20 mouse cellular contexts compared by ENCODE assay signal in the genomic region with DNA sequence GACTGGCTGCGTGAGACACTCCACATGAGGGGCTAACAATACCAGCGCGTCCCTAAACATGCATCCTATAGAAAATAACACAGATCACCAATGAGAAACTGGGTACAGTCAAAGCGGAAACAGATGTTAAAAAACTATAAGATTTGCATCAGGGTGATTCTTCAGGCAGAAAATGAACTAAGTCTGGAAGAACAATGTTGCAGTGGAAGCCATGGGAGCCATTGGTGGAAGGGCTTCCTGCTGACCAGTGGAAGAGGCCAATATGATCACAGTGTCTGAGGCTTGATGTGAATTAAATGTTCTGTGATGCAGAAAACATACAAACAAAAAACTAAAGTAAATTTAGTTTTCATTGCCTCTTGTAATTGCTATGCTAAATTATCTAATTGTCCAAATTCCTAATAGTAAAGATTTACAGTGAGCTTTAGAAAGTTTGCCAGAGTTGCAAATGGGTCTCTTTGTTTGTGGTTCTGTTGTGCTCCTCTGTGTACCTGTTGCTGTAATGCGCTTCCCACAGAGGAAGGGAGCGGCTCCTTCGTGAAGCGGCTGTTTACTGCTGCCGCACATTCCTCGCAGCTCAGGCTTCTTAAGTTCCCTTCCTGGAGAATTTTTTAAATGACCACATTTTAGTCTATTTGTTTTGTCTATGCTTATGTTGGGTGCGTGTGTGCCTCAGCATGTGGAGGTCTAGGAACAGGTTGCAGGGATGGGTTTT. TPM values are rescaled to one million over a fixed set of nuclear protein-coding genes. Genes with fewer than 3 reads are reported as not detected.
DNase-seq lines count a peak whose midpoint lies in the region; ATAC-seq and TF ChIP-seq lines count a peak whose summit lies in the region.
"Had no signal": no experiment of that assay in that cellular context is flagged by ENCODE, and none has a peak within 500 bp of the region (broad histone marks: within the 10 kb centered on the region; RNA-seq: fewer than 3 reads in every experiment).

No protein-coding gene starts in this region.

- no peak for TF ChIP-seq CTCF in lung, postnatal 0 days (IDR thresholded peaks at IDR 0.05)
- TF ChIP-seq CTCF in heart, adult 2 months (IDR thresholded peaks at IDR 0.05), result no peak

- peaks cover 11% of the 10 kb centered on the region for H3K4me1 ChIP-seq in lung, postnatal 0 days (ENCODE audit: insufficient read depth, low read depth, low read length)
- H3K4me1 ChIP-seq in forebrain, embryonic 14.5 days (ENCODE audit: control insufficient read depth, insufficient read depth, low read length), result peaks cover 25% of the 10 kb centered on the region
- peaks cover 5% of the 10 kb centered on the region for H3K4me1 ChIP-seq in heart, adult 2 months (ENCODE audit: control insufficient read depth, insufficient read depth, low read length)

- no peak for ATAC-seq in lung, postnatal 0 days
- no peak for ATAC-seq in forebrain, embryonic 14.5 days
- ATAC-seq: intestine, embryonic 16.5 days had no signal

- H3K27ac ChIP-seq in lung, postnatal 0 days (ENCODE audit: low read length), result peak overlapping the region; percentile 20; the same call in 1 of the 2 replicates
- H3K27ac ChIP-seq in forebrain, embryonic 14.5 days (ENCODE audit: low read depth, low read length), result peak overlapping the region; percentile 55; the same call in 1 of the 2 replicates
- no peak overlapping the region for H3K27ac ChIP-seq in heart, adult 2 months
- H3K27ac ChIP-seq: embryonic facial prominence, embryonic 15.5 days; gastrocnemius, adult 2 months; heart, embryonic 13.5 days; hindbrain, embryonic 15.5 days had no signal

- TF ChIP-seq EP300 in lung, postnatal 0 days (IDR thresholded peaks at IDR 0.05), result 0 out of 2 replicates have a peak, but pooled peaks have one; percentile 2
- no peak for TF ChIP-seq EP300 in heart, adult 2 months (IDR thresholded peaks at IDR 0.05; ENCODE audit: insufficient read depth, low read depth, low read length)

- no peaks in the 10 kb centered on the region for H3K36me3 ChIP-seq in lung, postnatal 0 days (ENCODE audit: insufficient read depth, low read length)
- H3K36me3 ChIP-seq in forebrain, embryonic 14.5 days (ENCODE audit: control insufficient read depth, insufficient read depth, low read length), result no peaks in the 10 kb centered on the region
- peaks cover 8% of the 10 kb centered on the region for H3K36me3 ChIP-seq in heart, adult 2 months (ENCODE audit: control insufficient read depth, insufficient read depth, low read length)
- H3K36me3 ChIP-seq: embryonic facial prominence, embryonic 15.5 days; hindbrain, embryonic 15.5 days had no signal

- no peak overlapping the region for H3K9ac ChIP-seq in lung, postnatal 0 days (replicated peaks; ENCODE audit: low read depth)
- H3K9ac ChIP-seq in forebrain, embryonic 14.5 days (ENCODE audit: low read length), result no peak overlapping the region
- no peak overlapping the region for H3K9ac ChIP-seq in heart, adult 2 months (ENCODE audit: low read depth, low read length)
- H3K9ac ChIP-seq: embryonic facial prominence, embryonic 15.5 days; heart, embryonic 13.5 days; hindbrain, embryonic 15.5 days had no signal

- TF ChIP-seq POLR2A in heart, adult 2 months (IDR thresholded peaks at IDR 0.05; ENCODE audit: insufficient read depth, low read depth, low read length), result no peak

- H3K79me2 ChIP-seq in heart, adult 2 months (replicated peaks; ENCODE audit: control insufficient read depth, insufficient read depth, low read length), result no peaks in the 10 kb centered on the region

- no peaks in the 10 kb centered on the region for H3K27me3 ChIP-seq in lung, postnatal 0 days (replicated peaks; ENCODE audit: insufficient read depth, low read length)
- no peaks in the 10 kb centered on the region for H3K27me3 ChIP-seq in forebrain, embryonic 14.5 days (replicated peaks; ENCODE audit: control insufficient read depth, insufficient read depth, low read length)
- H3K27me3 ChIP-seq in heart, adult 2 months (ENCODE audit: control insufficient read depth, insufficient read depth, low read length), result no peaks in the 10 kb centered on the region
- H3K27me3 ChIP-seq: embryonic facial prominence, embryonic 15.5 days; heart, embryonic 13.5 days; hindbrain, embryonic 15.5 days had no signal

- 69% methylated on average over 11 of the region's 11 CpGs for WGBS in lung, postnatal 0 days
- WGBS in forebrain, embryonic 14.5 days, result 40% methylated on average over 11 of the region's 11 CpGs
- 92% methylated on average over 11 of the region's 11 CpGs for WGBS in heart, adult 2 months

- H3K4me2 ChIP-seq in lung, postnatal 0 days (replicated peaks; ENCODE audit: low read depth, low read length), result no peak overlapping the region
- H3K4me2 ChIP-seq in forebrain, embryonic 14.5 days (ENCODE audit: low read length), result 0 out of 2 replicates have a peak overlapping the region, but pooled peaks have one; percentile 14
- H3K4me2 ChIP-seq: embryonic facial prominence, embryonic 15.5 days; heart, embryonic 13.5 days; hindbrain, embryonic 15.5 days had no signal

- peak; percentile 22 for DNase-seq in lung, postnatal 0 days (ENCODE audit: low spot score)
- DNase-seq in lung, postnatal 25 days (ENCODE audit: low spot score), result no peak
- DNase-seq in ES-CJ7 (ENCODE audit: low read depth, low spot score), result peak; percentile 66
- DNase-seq in ZHBTc4 (ENCODE audit: low read depth, low spot score), result peak; percentile 80
- DNase-seq in forebrain, embryonic 14.5 days (ENCODE audit: low spot score), result no peak
- DNase-seq in left cerebral cortex, adult 9 months (ENCODE audit: low spot score in 2 of 2), result no peak
- DNase-seq in heart, adult 2 months, result no peak
- DNase-seq: adrenal gland, adult 8-10 months; adrenal gland, postnatal 36 days; cerebellum, adult 11 months; cerebellum, adult 8-10 months; cerebellum, postnatal 25 days; gastrocnemius, adult 2 months; gastrocnemius, postnatal 25 days; heart, postnatal 36 days had no signal

- H3K9me3 ChIP-seq in lung, postnatal 0 days (ENCODE audit: low read length), result no peaks in the 10 kb centered on the region
- no peaks in the 10 kb centered on the region for H3K9me3 ChIP-seq in forebrain, embryonic 14.5 days (replicated peaks; ENCODE audit: control insufficient read depth, low read length)
- H3K9me3 ChIP-seq: embryonic facial prominence, embryonic 15.5 days; heart, embryonic 13.5 days; hindbrain, embryonic 15.5 days had no signal

- intact Hi-C loops in heart, adult 2 months (cut with DNase I), result no loop called here

- H3K4me3 ChIP-seq in lung, postnatal 0 days (ENCODE audit: low read depth, low read length), result no peak overlapping the region
- H3K4me3 ChIP-seq in forebrain, embryonic 14.5 days (ENCODE audit: low read depth, low read length), result no peak overlapping the region
- no peak overlapping the region for H3K4me3 ChIP-seq in heart, adult 2 months
- H3K4me3 ChIP-seq: embryonic facial prominence, embryonic 15.5 days; erythroblast, embryonic 14.5 days; gastrocnemius, adult 2 months; heart, embryonic 13.5 days; hindbrain, embryonic 15.5 days had no signal

RNA-seq across cellular contexts. Expression of a gene that starts 58.1 kb away (rescaled TPM):
- polyA plus RNA-seq in lung, postnatal 0 days (2015; fragmentation: Nextera tagmentation; extraction: Ambion mirVana), result 130 and 132 TPM in 2 replicates
- 298 and 305 TPM in 2 replicates for polyA plus RNA-seq in forebrain, embryonic 14.5 days (2014; fragmentation: Nextera tagmentation; extraction: Ambion mirVana)
- 10 to 100 TPM; 73.3 to 84.4 TPM for total RNA-seq in heart, adult 2 months (2021)
- polyA plus RNA-seq in heart, adult 2 months (2012; rRNA removed), result 26.0 and 51.1 TPM in 2 replicates

Comparison
In these comparisons a context has a peak if more than half of its experiments do, and no peak if none do; other contexts are left out.
1. DNase-seq: peak in lung, postnatal 0 days (single experiment), ES-CJ7 (single experiment) and ZHBTc4 (single experiment); none in lung, postnatal 25 days (single experiment), forebrain, embryonic 14.5 days (single experiment), left cerebral cortex, adult 9 months (0 of 2) and heart, adult 2 months (0 of 2).